Mouse (Mus musculus) embryo, embryonic 9.5 days (tissue): ENCODE data around the gene Scn10a.

ENCODE experiments used
- DNase-seq: peaks from one replicate; pipeline ENCODE4 v3.0.0-alpha.2; 2017; ENCODE audit errors: extremely low spot score

Scn10a gene

GRCm38 (mm10) chr9:119575732-119576131 lies 143.4 kb downstream of the Scn10a start:
- DNase-seq, result no peak

- no peak for DNase-seq
These were observed 144.8 kb downstream of the Scn10a start for GRCm38 (mm10) chr9:119574366-119574765.

- DNase-seq, result no peak
These were observed 146.1 kb downstream of the Scn10a start for GRCm38 (mm10) chr9:119573009-119573408.

GRCm38 (mm10) chr9:119571411-119571888 lies 147.7 kb downstream of the Scn10a start:
- DNase-seq, result peak; percentile 47

- DNase-seq, result no peak
These were observed 148.5 kb downstream of the Scn10a start for GRCm38 (mm10) chr9:119570652-119571051.

- DNase-seq, result no peak
These were observed 150.4 kb downstream of the Scn10a start for GRCm38 (mm10) chr9:119568732-119569131.

GRCm38 (mm10) chr9:119567800-119568199 lies 151.3 kb downstream of the Scn10a start:
- no peak for DNase-seq

- DNase-seq, result no peak
These were observed 152.9 kb downstream of the Scn10a start for GRCm38 (mm10) chr9:119566214-119566613.

- DNase-seq, result no peak
These were observed 154.3 kb downstream of the Scn10a start for GRCm38 (mm10) chr9:119564803-119565202.

- no peak for DNase-seq
These were observed 155.5 kb downstream of the Scn10a start for GRCm38 (mm10) chr9:119563617-119564016.

GRCm38 (mm10) chr9:119562256-119562655 lies 156.9 kb downstream of the Scn10a start:
- no peak for DNase-seq

GRCm38 (mm10) chr9:119561746-119562145 lies 157.4 kb downstream of the Scn10a start:
- no peak for DNase-seq

- DNase-seq, result no peak
These were observed 159.4 kb downstream of the Scn10a start for GRCm38 (mm10) chr9:119559537-119560276.
